Mouse (Mus musculus) T-cell, adult 2 months (primary cell): ENCODE results near the gene Pecam1.
"Not testable (repeated sequence)": the region's sequence is repeated elsewhere in the genome, so short reads cannot be mapped to it uniquely, and the experiment has no call there.

ENCODE experiments used
- DNase-seq: peaks from one replicate; pipeline ENCODE4 v3.0.0; 2022; ENCODE audit warnings: low spot score

Gene Pecam1

GRCm38 (mm10) chr11:106666470-106667107 lies 83.8 kb downstream of the Pecam1 start:
- DNase-seq: no peak

- DNase-seq: no peak
These were observed 84.6 kb downstream of the Pecam1 start for GRCm38 (mm10) chr11:106665841-106666240.

- DNase-seq: peak; percentile 91
These were observed 85.1 kb downstream of the Pecam1 start for GRCm38 (mm10) chr11:106665328-106665727.

GRCm38 (mm10) chr11:106664691-106665090 lies 85.7 kb downstream of the Pecam1 start:
- DNase-seq: peak; percentile 43

GRCm38 (mm10) chr11:106663838-106664237 lies 86.6 kb downstream of the Pecam1 start:
- DNase-seq: no peak

- no peak for DNase-seq
These were observed 87.6 kb downstream of the Pecam1 start for GRCm38 (mm10) chr11:106662634-106663407.

- peak; percentile 53 for DNase-seq
These were observed 89.9 kb downstream of the Pecam1 start for GRCm38 (mm10) chr11:106660453-106661081.

GRCm38 (mm10) chr11:106659598-106660295 lies 90.7 kb downstream of the Pecam1 start:
- DNase-seq: no peak

- DNase-seq: peak; percentile 64
These were observed 92.2 kb downstream of the Pecam1 start for GRCm38 (mm10) chr11:106658051-106658880.

- DNase-seq: not testable (repeated sequence)
These were observed 93.4 kb downstream of the Pecam1 start for GRCm38 (mm10) chr11:106656896-106657498.

GRCm38 (mm10) chr11:106648347-106648746 lies 102.1 kb downstream of the Pecam1 start:
- DNase-seq: peak; percentile 85

- no peak for DNase-seq
These were observed 107.3 kb downstream of the Pecam1 start for GRCm38 (mm10) chr11:106642966-106643637.

- no peak for DNase-seq
These were observed 108.8 kb downstream of the Pecam1 start for GRCm38 (mm10) chr11:106641580-106641979.

- DNase-seq: no peak
These were observed 110.4 kb downstream of the Pecam1 start for GRCm38 (mm10) chr11:106640059-106640458.

GRCm38 (mm10) chr11:106639356-106639692 lies 111.1 kb downstream of the Pecam1 start:
- DNase-seq: no peak

- no peak for DNase-seq
These were observed 111.7 kb downstream of the Pecam1 start for GRCm38 (mm10) chr11:106638551-106639355.

GRCm38 (mm10) chr11:106637754-106638153 lies 112.7 kb downstream of the Pecam1 start:
- DNase-seq: no peak

- DNase-seq: no peak
These were observed 114.5 kb downstream of the Pecam1 start for GRCm38 (mm10) chr11:106635946-106636345.

- DNase-seq: not testable (repeated sequence)
These were observed 116.3 kb downstream of the Pecam1 start for GRCm38 (mm10) chr11:106634175-106634574.

- DNase-seq: no peak
These were observed 117.0 kb downstream of the Pecam1 start for GRCm38 (mm10) chr11:106633456-106633855.
